Mouse (Mus musculus) heart, postnatal 0 days (tissue): ENCODE data around the gene Bfsp2. TPM values are rescaled to one million over a fixed set of nuclear protein-coding genes. Genes with fewer than 3 reads are reported as not detected.
A peak's percentile ranks its signal among the peaks of the same experiment; 100 is the strongest.

Experiments used
- ATAC-seq: fragments of 200-750 bp; cut with Nextera tagmentation; 2 replicates; pipeline ENCODE4 v1.8.0; 2017; ENCODE audit warnings: low read depth, moderate number of reproducible peaks, moderate library complexity; ENCODE audit not compliant: insufficient read depth
- DNase-seq: peaks from one replicate; pipeline ENCODE4 v3.0.0-alpha.2; 2016; ENCODE audit warnings: low spot score
- H3K27ac ChIP-seq: fragments of 300-500 bp; sonication (generic); 2 replicates; pipeline ENCODE4 v1.5.1; 2014; ENCODE audit warnings: low read depth, mild to moderate bottlenecking
- H3K27me3 ChIP-seq: fragments of 300-500 bp; sonication (generic); 2 replicates; pipeline ENCODE4 v1.6.1; 2014; ENCODE audit warnings: low read length, mixed read lengths; ENCODE audit not compliant: control insufficient read depth, insufficient read depth
- H3K36me3 ChIP-seq: fragments of 300-500 bp; sonication (generic); replicated peaks from 2 replicates; pipeline ENCODE4 v1.6.1; 2014; ENCODE audit warnings: low read length, mixed read lengths; ENCODE audit not compliant: control insufficient read depth, insufficient read depth
- H3K4me1 ChIP-seq: fragments of 300-500 bp; sonication (generic); 2 replicates; pipeline ENCODE4 v1.6.1; 2014; ENCODE audit warnings: antibody characterized with exemption; ENCODE audit not compliant: control insufficient read depth, insufficient read depth
- H3K4me2 ChIP-seq: fragments of 300-500 bp; sonication (generic); 2 replicates; pipeline ENCODE4 v1.6.1; 2014; ENCODE audit warnings: low read depth, mild to moderate bottlenecking, low read length, moderate library complexity
- H3K4me3 ChIP-seq: fragments of 300-500 bp; sonication (generic); 2 replicates; pipeline ENCODE4 v1.5.1; 2014; ENCODE audit warnings: low read depth, low read length
- H3K9ac ChIP-seq: fragments of 300-500 bp; sonication (generic); replicated peaks from 2 replicates; pipeline ENCODE4 v1.6.1; 2014; ENCODE audit warnings: low read depth, low read length, mixed read lengths
- H3K9me3 ChIP-seq: fragments of 300-500 bp; sonication (generic); replicated peaks from 2 replicates; pipeline ENCODE4 v1.6.1; 2016; ENCODE audit warnings: low read length; ENCODE audit not compliant: control insufficient read depth
- CTCF ChIP-seq: IDR thresholded peaks from 2 replicates; pipeline ENCODE4 v1.5.1; 2016; ENCODE audit warnings: antibody characterized with exemption, control low read depth, low read depth
- EP300 ChIP-seq: IDR thresholded peaks from 2 replicates; pipeline ENCODE4 v1.6.1; 2016; ENCODE audit warnings: antibody characterized with exemption, low read depth
- WGBS: fragments of 180-500 bp; shearing (Covaris S2); extraction: QIAGEN DNeasy Blood & Tissue Kit; methylation state at CpG from one replicate; pipeline ENCODE4 v1.1.7; 2014; 5-methylcytosine and 5-hydroxymethylcytosine counted together
- polyA plus RNA-seq: library from polyadenylated mRNA; unstranded; fragments of >200 nt; fragmentation: Nextera tagmentation; extraction: Ambion mirVana; gene quantifications from 2 replicates; pipeline ENCODE4 v1.2.1, GENCODE M21; 2015
- total RNA-seq: library from RNA; depleted of rRNA; stranded (reverse); fragments of >200 nt; gene quantifications from 2 replicates; pipeline ENCODE4 v1.2.3, GENCODE M21; 2014; ENCODE audit warnings: low replicate concordance

Gene Bfsp2
- total and polyA plus RNA-seq, 2 experiments from 2014 or later, result 2.3 TPM; not detected in 1

- Histone ChIP-seq H3K9ac (no peak overlapping the region), H3K4me3 (no peak overlapping the region), H3K4me1 (peaks cover 8% of the 10 kb centered on the region), H3K27ac (no peak overlapping the region), H3K27me3 (no peaks in the 10 kb centered on the region), H3K4me2 (no peak overlapping the region), H3K36me3 (no peaks in the 10 kb centered on the region), H3K9me3 (no peaks in the 10 kb centered on the region)
- no peak for DNase-seq
- TF ChIP-seq CTCF, result no peak
- no peak for TF ChIP-seq EP300
- 87% methylated on average over 3 of the region's 3 CpGs for WGBS
- ATAC-seq, result no peak
These were observed 23.5 kb upstream of the Bfsp2 start for GRCm38 (mm10) chr9:103503586-103504298.

DNA sequence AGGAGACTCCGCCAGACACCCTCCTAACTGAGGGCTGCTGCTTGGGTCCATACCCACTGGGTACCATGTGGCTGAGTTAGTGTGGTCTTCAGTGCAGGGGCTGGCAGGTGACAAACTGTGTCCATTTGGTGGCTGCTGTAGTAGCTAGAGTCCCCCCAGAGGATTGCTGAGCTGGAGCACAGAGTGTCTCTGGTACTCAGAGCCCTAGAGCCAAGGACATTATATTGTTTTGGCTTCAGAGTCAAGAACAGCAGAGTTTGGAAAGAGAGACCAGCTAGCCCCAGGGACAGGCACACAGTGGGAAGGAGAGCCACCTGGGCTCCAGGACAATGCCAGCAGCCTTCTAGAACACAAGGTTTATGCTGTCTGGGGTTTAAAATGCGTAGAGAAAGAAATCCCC lies 22.4 kb upstream of the Bfsp2 start:
- Histone ChIP-seq H3K4me1 (peaks cover 8% of the 10 kb centered on the region), H3K27ac (no peak overlapping the region), H3K27me3 (no peaks in the 10 kb centered on the region), H3K4me2 (no peak overlapping the region), H3K36me3 (no peaks in the 10 kb centered on the region), H3K4me3 (no peak overlapping the region), H3K9ac (no peak overlapping the region), H3K9me3 (no peaks in the 10 kb centered on the region)
- no peak for ATAC-seq
- TF ChIP-seq EP300 (no peak), CTCF (no peak)
- DNase-seq, result no peak
- WGBS, result 90% methylated on average over 2 of the region's 2 CpGs

GRCm38 (mm10) chr9:103501861-103502364 lies 21.7 kb upstream of the Bfsp2 start:
- Histone ChIP-seq H3K9ac (no peak overlapping the region), H3K36me3 (no peaks in the 10 kb centered on the region), H3K4me3 (no peak overlapping the region), H3K4me2 (peak overlapping the region; percentile 8), H3K27me3 (no peaks in the 10 kb centered on the region), H3K27ac (no peak overlapping the region), H3K9me3 (no peaks in the 10 kb centered on the region), H3K4me1 (peaks cover 8% of the 10 kb centered on the region)
- DNase-seq (no peak), ATAC-seq (peak; percentile 33; the same call in 1 of the 2 replicates)
- 10% methylated on average over 14 of the region's 14 CpGs for WGBS
- no peak for TF ChIP-seq CTCF
- no peak for TF ChIP-seq EP300

- TF ChIP-seq EP300 (no peak), CTCF (no peak)
- WGBS, result 88% methylated on average over 18 of the region's 18 CpGs
- no peaks in the 10 kb centered on the region for H3K36me3 ChIP-seq
- H3K4me3 ChIP-seq, result no peak overlapping the region
- H3K27me3 ChIP-seq, result no peaks in the 10 kb centered on the region
- no peak overlapping the region for H3K9ac ChIP-seq
- no peak overlapping the region for H3K4me2 ChIP-seq
- no peak for DNase-seq
- peaks cover 8% of the 10 kb centered on the region for H3K4me1 ChIP-seq
- no peaks in the 10 kb centered on the region for H3K9me3 ChIP-seq
- ATAC-seq, result no peak
- H3K27ac ChIP-seq, result no peak overlapping the region
These were observed 19.1 kb upstream of the Bfsp2 start for GRCm38 (mm10) chr9:103499366-103499765.

- WGBS, result 68% methylated on average over 7 of the region's 8 CpGs
- H3K27me3 ChIP-seq, result no peaks in the 10 kb centered on the region
- no peaks in the 10 kb centered on the region for H3K9me3 ChIP-seq
- no peaks in the 10 kb centered on the region for H3K36me3 ChIP-seq
- H3K4me1 ChIP-seq, result peaks cover 8% of the 10 kb centered on the region
- TF ChIP-seq CTCF (no peak), EP300 (no peak)
- no peak overlapping the region for H3K4me3 ChIP-seq
- ATAC-seq (no peak), DNase-seq (no peak)
- H3K4me2 ChIP-seq, result no peak overlapping the region
- H3K27ac ChIP-seq, result no peak overlapping the region
- H3K9ac ChIP-seq, result no peak overlapping the region
These were observed 18.5 kb upstream of the Bfsp2 start for GRCm38 (mm10) chr9:103498699-103499098.

DNA sequence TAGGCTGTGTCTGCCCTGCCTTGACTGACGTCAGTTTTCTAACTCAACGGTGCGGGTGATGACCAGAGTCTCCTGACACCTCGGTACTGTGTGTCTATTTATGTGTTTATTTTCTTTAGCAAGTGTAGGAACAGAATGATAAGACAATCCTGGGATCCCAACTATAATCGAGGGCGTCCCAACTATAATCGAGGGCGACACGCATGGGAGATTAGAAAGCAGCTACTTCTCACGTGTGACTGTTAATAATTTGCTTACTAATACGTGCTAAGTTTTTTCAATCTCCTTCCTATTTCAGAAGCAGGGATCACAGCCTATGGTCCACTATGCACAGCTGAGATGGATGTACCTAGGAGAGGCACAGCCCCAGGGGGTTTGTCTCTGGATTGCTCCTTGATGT lies 15.2 kb upstream of the Bfsp2 start:
- TF ChIP-seq CTCF (no peak), EP300 (no peak)
- peaks cover 8% of the 10 kb centered on the region for H3K4me1 ChIP-seq
- WGBS, result 61% methylated on average over 11 of the region's 11 CpGs

More for the DNA sequence above, 15.2 kb upstream of the Bfsp2 start:
- H3K27me3 ChIP-seq, result no peaks in the 10 kb centered on the region
- H3K36me3 ChIP-seq, result no peaks in the 10 kb centered on the region
- no peak overlapping the region for H3K27ac ChIP-seq
- no peaks in the 10 kb centered on the region for H3K9me3 ChIP-seq
- no peak overlapping the region for H3K4me2 ChIP-seq
- DNase-seq (no peak), ATAC-seq (no peak)
- H3K9ac ChIP-seq, result no peak overlapping the region
- no peak overlapping the region for H3K4me3 ChIP-seq
